Mouse (Mus musculus) embryonic facial prominence, embryonic 14.5 days (tissue): ENCODE results near the gene Atp1a4. TPM values are rescaled to one million over a fixed set of nuclear protein-coding genes. Genes with fewer than 3 reads are reported as not detected.

Source experiments
- ATAC-seq: fragments of 200-750 bp; cut with Nextera tagmentation; 2 replicates; pipeline ENCODE4 v1.8.0; 2017; ENCODE audit warnings: low read depth, moderate number of reproducible peaks, moderate TSS enrichment
- DNase-seq: peaks from one replicate; pipeline ENCODE4 v3.0.0-alpha.2; 2015; ENCODE audit warnings: low spot score
- H3K27ac ChIP-seq: fragments of 300-500 bp; sonication (generic); replicated peaks from 2 replicates; pipeline ENCODE4 v1.5.1; 2014; ENCODE audit warnings: low read depth, mild to moderate bottlenecking, low read length, moderate library complexity
- H3K27me3 ChIP-seq: fragments of 300-500 bp; sonication (generic); replicated peaks from 2 replicates; pipeline ENCODE4 v1.6.1; 2014; ENCODE audit warnings: low read length; ENCODE audit not compliant: control insufficient read depth, insufficient read depth
- H3K36me3 ChIP-seq: fragments of 300-500 bp; sonication (generic); 2 replicates; pipeline ENCODE4 v1.6.1; 2014; ENCODE audit warnings: low read length, mixed read lengths; ENCODE audit not compliant: control insufficient read depth, insufficient read depth
- H3K4me1 ChIP-seq: fragments of 300-500 bp; sonication (generic); 2 replicates; pipeline ENCODE4 v1.6.1; 2014; ENCODE audit warnings: antibody characterized with exemption, low read length; ENCODE audit not compliant: control insufficient read depth, insufficient read depth
- H3K4me2 ChIP-seq: fragments of 300-500 bp; sonication (generic); 2 replicates; pipeline ENCODE4 v1.6.1; 2014; ENCODE audit warnings: low read depth, mild to moderate bottlenecking, low read length, moderate library complexity, mixed read lengths
- H3K4me3 ChIP-seq: fragments of 300-500 bp; sonication (generic); 2 replicates; pipeline ENCODE4 v1.5.1; 2014; ENCODE audit warnings: low read depth, mild to moderate bottlenecking, low read length
- H3K9ac ChIP-seq: fragments of 300-500 bp; sonication (generic); 2 replicates; pipeline ENCODE4 v1.6.1; 2014; ENCODE audit warnings: low read depth, mild to moderate bottlenecking, low read length, moderate library complexity, mixed read lengths
- H3K9me3 ChIP-seq: fragments of 300-500 bp; sonication (generic); 2 replicates; pipeline ENCODE4 v1.6.1; 2016; ENCODE audit warnings: low read length; ENCODE audit not compliant: control insufficient read depth
- WGBS: fragments of 180-500 bp; shearing (Covaris S2); extraction: QIAGEN DNeasy Blood & Tissue Kit; methylation state at CpG from one replicate; pipeline ENCODE4 v1.1.7; 2014; 5-methylcytosine and 5-hydroxymethylcytosine counted together
- polyA plus RNA-seq: library from polyadenylated mRNA; unstranded; fragments of >200 nt; fragmentation: Nextera tagmentation; extraction: Ambion mirVana; gene quantifications from 2 replicates; pipeline ENCODE4 v1.2.1, GENCODE M21; 2014

The Atp1a4 gene
- polyA plus RNA-seq, 1 experiment from 2014 or later = not detected

DNA sequence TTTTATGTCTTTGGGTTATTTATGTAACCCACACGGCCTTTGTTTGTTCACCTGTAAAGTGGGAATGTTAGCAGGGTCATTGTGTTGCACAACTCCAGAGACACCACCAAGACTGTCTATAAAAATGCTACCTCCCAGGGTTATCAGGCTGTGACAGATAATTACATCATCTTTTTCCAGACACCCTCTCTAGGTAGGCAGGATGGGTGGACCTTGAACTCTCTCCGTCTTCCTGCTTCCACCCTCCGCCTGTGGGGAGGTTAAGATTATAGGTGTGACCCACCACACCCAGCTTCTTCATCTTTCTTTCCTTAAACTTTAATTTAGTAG, 31.4 kb upstream of the Atp1a4 start:
- whole genome bisulfite sequencing = 83% methylated on average over 3 of the region's 3 CpGs
- no peaks in the 10 kb centered on the region for H3K27me3 ChIP-seq
- no peak overlapping the region for H3K4me3 ChIP-seq
- no peak overlapping the region for H3K4me2 ChIP-seq
- no peaks in the 10 kb centered on the region for H3K36me3 ChIP-seq
- ATAC-seq = no peak
- H3K9me3 ChIP-seq = no peaks in the 10 kb centered on the region
- DNase-seq = no peak
- H3K9ac ChIP-seq = no peak overlapping the region
- H3K4me1 ChIP-seq = peaks cover 3% of the 10 kb centered on the region; the same call in 1 of the 2 replicates
- H3K27ac ChIP-seq = no peak overlapping the region

DNA sequence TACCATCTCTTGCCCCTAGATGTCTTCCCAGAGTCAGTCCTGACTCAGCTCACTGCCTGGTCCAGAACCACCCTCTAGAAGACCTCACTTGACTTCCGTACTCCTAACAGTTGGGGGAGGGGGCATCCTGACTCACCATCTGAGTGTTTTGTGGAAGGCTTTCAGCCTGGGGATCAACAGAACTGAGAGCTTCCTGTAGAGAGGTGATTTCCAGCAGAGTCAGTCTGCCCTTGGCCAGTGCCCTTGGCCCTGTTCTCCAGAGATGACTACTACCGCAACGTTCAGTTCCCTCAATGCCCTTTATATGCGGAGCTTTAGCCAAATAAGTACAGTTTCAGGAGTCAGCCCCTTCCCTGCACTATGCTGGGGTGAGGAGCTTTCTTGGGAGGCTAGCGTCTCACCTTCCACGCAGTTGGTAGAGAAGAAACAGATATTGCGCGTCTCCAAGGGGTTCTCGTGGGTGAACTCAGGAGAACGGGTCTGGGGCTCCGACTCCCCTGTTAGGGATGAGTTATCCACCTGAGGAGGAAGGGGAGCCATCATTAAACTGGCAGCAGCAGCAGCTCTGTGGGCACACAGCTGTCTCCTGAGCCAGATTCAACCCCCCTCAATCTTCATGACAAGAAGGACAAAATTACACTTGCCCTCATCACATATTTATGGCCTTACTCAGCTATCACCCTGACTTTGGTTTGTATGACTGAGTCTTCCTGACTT, 30.8 kb upstream of the Atp1a4 start:
- H3K27ac ChIP-seq = no peak overlapping the region
- DNase-seq = no peak
- no peaks in the 10 kb centered on the region for H3K4me1 ChIP-seq
- no peak for ATAC-seq
- no peaks in the 10 kb centered on the region for H3K9me3 ChIP-seq
- no peak overlapping the region for H3K4me2 ChIP-seq
- H3K36me3 ChIP-seq = no peaks in the 10 kb centered on the region
- WGBS = 88% methylated on average over 11 of the region's 11 CpGs
- H3K27me3 ChIP-seq = no peaks in the 10 kb centered on the region
- H3K4me3 ChIP-seq = no peak overlapping the region
- H3K9ac ChIP-seq = no peak overlapping the region

DNA sequence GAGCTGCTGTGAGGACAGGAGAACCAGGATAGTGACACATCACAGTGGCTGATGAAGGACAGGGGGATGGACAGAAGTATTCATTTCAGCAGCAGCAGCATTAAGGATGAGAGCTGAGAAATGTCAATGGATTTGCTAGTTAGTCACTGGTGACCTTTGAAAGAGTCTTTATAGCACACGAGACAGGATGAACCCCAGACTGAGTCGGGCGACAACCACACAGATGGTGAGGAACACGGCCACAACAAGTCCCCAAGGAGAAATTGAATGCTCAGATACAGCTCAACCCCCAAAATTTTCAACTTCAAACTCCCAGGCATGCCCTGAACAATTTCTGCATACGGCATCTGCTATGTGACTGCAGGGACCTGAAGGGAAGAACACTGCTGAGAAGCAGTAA, 28.5 kb upstream of the Atp1a4 start:
- Histone ChIP-seq H3K9me3 (no peaks in the 10 kb centered on the region), H3K9ac (no peak overlapping the region), H3K4me3 (no peak overlapping the region), H3K27ac (no peak overlapping the region), H3K27me3 (no peaks in the 10 kb centered on the region), H3K4me1 (no peaks in the 10 kb centered on the region), H3K4me2 (no peak overlapping the region), H3K36me3 (no peaks in the 10 kb centered on the region)
- ATAC-seq (no peak), DNase-seq (no peak)
- 82% methylated on average over 5 of the region's 5 CpGs for WGBS

DNA sequence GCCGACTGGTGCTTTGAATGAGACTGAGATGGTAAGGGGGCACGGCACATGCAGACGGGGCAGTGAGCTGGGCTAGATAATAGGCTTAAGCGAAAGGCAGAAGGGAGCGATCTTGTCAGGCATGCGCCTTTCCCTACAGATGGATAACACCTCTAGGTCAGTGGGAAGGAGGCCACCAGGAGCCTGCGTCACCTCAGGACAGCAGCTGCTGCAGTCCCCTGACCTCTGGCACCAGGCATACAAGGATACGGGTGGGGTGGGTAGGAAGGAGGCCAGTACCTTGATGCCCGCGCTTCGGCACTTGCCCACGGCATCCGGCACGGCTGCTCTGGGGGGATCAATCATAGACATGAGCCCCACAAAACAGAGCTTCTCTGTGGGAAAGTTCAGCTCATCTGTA, 26.0 kb upstream of the Atp1a4 start:
- Histone ChIP-seq H3K4me1 (no peaks in the 10 kb centered on the region), H3K4me2 (no peak overlapping the region), H3K27ac (no peak overlapping the region), H3K4me3 (no peak overlapping the region), H3K27me3 (no peaks in the 10 kb centered on the region), H3K36me3 (no peaks in the 10 kb centered on the region), H3K9ac (no peak overlapping the region), H3K9me3 (no peaks in the 10 kb centered on the region)
- DNase-seq (no peak), ATAC-seq (no peak)
- 83% methylated on average over 14 of the region's 14 CpGs for WGBS

DNA sequence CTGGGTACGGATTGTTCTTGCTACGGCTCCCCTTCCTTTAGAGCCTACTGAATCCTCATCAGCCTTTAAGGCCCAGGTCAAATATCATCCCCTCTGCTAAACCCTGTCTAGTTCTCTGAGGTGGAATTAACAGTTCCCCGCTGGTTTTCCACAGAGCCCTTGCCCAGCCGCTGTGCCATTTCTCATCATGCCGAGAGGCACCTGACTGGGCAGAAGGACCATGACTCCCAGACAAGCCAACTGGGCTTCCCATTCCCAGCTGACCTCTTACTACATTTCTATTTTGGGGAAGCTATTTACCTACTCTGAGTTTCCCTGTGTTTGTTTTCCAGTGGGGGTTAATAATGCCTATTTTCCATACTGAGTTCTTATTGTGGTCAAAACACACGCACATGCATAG, 24.9 kb upstream of the Atp1a4 start:
- no peaks in the 10 kb centered on the region for H3K9me3 ChIP-seq
- no peaks in the 10 kb centered on the region for H3K36me3 ChIP-seq
- ATAC-seq (no peak), DNase-seq (no peak)
- no peak overlapping the region for H3K27ac ChIP-seq
- H3K4me2 ChIP-seq = no peak overlapping the region
- H3K4me3 ChIP-seq = no peak overlapping the region
- no peak overlapping the region for H3K9ac ChIP-seq
- WGBS = 94% methylated on average over 6 of the region's 6 CpGs
- no peaks in the 10 kb centered on the region for H3K4me1 ChIP-seq
- H3K27me3 ChIP-seq = no peaks in the 10 kb centered on the region

DNA sequence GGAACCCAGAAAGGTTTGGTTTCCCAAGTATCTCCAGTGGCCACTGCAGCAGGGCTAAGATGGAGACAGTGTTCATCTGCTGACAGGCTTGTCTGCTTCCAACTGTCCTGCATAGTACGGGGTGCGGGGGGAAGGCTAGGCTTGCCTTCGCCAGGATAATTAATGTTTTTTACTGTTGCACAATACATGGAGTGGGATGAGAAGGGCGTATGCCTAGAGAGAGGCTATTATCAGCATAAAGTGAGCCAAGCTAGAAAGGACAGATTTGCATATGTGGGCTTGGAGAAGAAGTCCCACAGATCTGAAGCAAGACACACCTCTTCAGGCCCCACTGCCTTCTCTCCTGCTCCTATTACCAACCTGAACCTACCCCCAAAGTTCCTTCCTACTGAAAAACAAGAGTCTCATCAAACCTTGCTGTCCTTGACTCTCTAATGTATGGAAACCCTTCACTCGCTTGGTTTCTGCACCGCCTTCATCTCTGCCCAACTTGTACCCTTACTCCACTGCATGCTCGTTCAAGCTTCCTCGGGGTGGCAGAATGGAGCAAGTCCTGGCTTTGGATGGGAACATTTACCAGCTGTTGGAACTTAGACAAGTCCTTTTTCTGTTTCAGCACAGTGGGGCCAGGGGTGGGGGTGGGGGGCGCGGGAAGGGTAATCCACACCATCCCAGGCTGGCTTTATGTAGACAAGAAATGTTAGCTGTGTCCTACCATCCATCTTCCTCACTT, 23.5 kb upstream of the Atp1a4 start:
- no peak overlapping the region for H3K27ac ChIP-seq
- no peaks in the 10 kb centered on the region for H3K4me1 ChIP-seq
- no peak overlapping the region for H3K9ac ChIP-seq
- no peak overlapping the region for H3K4me3 ChIP-seq
- DNase-seq (no peak), ATAC-seq (no peak)
- H3K9me3 ChIP-seq = no peaks in the 10 kb centered on the region
- no peaks in the 10 kb centered on the region for H3K36me3 ChIP-seq
- 81% methylated on average over 10 of the region's 10 CpGs for WGBS
- H3K4me2 ChIP-seq = no peak overlapping the region
- no peaks in the 10 kb centered on the region for H3K27me3 ChIP-seq

DNA sequence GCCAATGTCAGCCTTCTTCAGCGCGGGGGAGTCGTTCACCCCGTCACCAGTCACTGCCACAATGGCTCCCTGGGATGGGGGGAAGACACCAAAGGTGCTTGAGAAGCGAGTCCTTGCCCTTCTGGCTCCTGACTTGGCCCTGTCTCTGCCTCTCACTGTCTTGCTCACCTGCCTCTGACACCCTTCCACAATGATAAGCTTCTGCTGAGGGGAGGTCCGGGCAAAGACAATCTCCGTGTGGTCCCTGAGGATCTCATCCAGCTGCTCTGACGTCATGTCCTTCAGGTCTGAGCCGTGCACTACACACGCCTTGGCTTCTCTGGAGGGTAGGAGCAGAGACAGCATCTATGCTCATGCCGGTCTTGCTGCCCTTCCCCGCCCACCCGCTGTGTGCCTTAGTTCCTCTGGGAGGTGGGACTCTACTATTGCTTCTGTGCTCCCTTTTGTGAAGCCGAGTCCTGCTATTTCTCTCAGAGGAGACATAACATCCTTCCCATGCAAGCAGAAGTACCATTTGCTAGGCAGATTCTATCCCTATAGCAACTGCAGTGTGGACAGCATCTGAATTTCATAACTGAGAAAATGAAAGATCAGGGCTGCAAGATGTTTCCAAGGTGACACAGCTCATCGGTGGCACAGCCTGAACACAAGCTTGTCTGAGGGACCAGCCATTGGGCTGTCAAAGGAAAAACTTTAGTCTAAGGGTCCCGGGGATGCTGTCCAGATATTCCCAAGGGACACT, 21.7 kb upstream of the Atp1a4 start:
- H3K9me3 ChIP-seq = no peaks in the 10 kb centered on the region
- H3K36me3 ChIP-seq = no peaks in the 10 kb centered on the region
- H3K4me1 ChIP-seq = no peaks in the 10 kb centered on the region
- H3K4me2 ChIP-seq = no peak overlapping the region
- DNase-seq = no peak
- 77% methylated on average over 14 of the region's 16 CpGs for WGBS
- no peak overlapping the region for H3K27ac ChIP-seq
- ATAC-seq = no peak
- H3K4me3 ChIP-seq = no peak overlapping the region
- no peak overlapping the region for H3K9ac ChIP-seq
- no peaks in the 10 kb centered on the region for H3K27me3 ChIP-seq

DNA sequence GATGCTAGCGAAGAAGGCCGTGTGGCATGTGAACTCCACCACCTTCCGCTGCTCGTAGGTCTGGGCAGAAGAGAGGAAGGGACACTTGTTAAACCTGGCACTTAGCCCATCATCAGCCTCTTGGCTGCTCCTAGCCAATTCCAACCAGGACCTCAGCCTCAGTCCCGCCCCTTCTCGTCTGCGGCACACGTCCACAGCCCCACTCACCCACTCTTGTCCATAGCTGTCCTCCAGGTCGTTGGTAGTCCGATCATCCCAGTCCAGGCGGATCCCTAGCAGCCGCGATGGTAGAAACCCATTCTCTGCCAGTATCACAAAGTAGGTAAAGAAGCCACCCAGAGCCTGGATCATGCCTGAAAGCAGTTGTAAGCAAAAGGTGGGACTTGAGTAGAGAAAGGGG, 20.1 kb upstream of the Atp1a4 start:
- Histone ChIP-seq H3K27me3 (no peaks in the 10 kb centered on the region), H3K4me1 (0 out of 2 replicates have a peak, but pooled peaks cover 2% of the 10 kb centered on the region), H3K9me3 (no peaks in the 10 kb centered on the region), H3K36me3 (no peaks in the 10 kb centered on the region), H3K27ac (no peak overlapping the region), H3K4me2 (no peak overlapping the region), H3K4me3 (no peak overlapping the region), H3K9ac (no peak overlapping the region)
- 89% methylated on average over 9 of the region's 13 CpGs for WGBS
- ATAC-seq = no peak
- no peak for DNase-seq
